Mouse (Mus musculus) cerebral cortex, adult 2 months (tissue): ENCODE results near the gene Nfrkb.

Experiments
- WGBS: fragments of 180-500 bp; shearing (Covaris S2); methylation state at CpG from one replicate; pipeline ENCODE4 v1.1.7; 2018; 5-methylcytosine and 5-hydroxymethylcytosine counted together

The Nfrkb gene

GRCm38 (mm10) chr9:31385947-31386354, at the start of gene Nfrkb:
TSS of gene Nfrkb (plus strand) at chr9:31386192.
- under 1% methylated on average over 44 of the region's 46 CpGs for WGBS

DNA sequence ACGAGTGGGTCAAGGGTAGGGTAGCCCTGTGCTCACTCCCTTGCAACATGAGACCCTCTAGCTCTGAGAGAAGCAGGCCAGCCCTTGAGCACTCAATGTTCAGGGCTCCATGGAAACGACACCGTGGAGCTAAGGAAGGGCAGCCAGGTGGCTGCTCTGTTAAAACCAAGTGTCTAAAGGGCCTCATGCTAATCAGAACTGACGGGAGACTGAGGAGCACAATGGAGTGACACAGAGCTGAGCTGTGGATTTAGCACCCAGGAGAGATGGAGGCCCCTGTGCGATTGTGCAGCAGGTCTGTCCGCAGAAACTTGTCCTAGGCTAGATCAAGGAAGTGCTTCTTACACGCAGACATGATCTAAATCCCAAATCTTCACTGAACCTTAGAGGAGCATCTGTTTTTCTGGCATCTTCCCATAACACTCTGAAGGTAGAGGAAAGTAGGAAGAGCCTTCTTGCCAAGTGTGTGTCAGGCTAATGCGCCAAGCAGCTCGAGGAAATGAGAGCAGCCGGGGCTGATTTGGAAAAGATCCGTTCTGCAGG, 41.6 kb upstream of the Nfrkb start:
- WGBS = 51% methylated on average over 11 of the region's 11 CpGs

GRCm38 (mm10) chr9:31346575-31347080, 39.4 kb upstream of the Nfrkb start:
- 78% methylated on average over 15 of the region's 15 CpGs for WGBS

DNA sequence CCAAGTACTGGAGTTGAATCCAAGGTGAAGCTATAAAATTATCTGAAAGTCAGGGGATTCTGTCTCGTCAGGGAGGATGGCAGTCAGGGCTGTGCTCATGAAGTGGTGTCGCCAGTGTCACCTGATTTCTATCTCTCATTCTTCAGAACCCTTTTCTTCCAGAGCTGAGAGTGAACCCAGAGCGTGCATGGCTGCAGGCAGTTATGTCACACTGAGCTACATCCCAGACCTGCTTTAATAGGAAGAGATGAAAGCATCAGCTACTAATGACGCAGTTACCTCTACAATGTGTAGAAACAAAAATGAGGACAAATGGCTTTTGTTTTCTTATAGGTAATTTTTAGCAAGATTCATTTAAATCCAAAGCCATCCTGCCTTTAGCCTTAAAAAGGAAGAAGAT, 37.5 kb upstream of the Nfrkb start:
- WGBS = 81% methylated on average over 4 of the region's 4 CpGs

DNA sequence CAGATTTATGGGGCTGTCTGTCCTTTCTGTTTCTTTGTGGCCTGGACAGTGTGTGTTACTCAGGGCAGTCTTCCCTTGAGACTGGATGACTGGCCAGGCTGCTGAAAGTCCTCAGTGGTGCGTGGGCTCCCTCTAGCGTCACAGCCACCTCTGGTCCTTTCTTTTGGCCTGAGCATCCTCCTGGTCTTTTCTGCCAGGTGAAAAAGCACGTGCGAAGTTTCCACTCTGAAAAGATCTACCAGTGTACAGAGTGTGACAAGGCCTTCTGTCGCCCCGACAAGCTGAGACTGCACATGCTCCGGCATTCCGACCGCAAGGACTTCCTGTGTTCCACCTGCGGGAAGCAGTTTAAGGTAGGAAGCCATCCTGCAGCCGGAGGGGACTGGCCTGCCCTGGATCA, 37.1 kb upstream of the Nfrkb start:
- WGBS = 68% methylated on average over 11 of the region's 11 CpGs

GRCm38 (mm10) chr9:31352716-31353115, 33.3 kb upstream of the Nfrkb start:
- 88% methylated on average over 2 of the region's 2 CpGs for WGBS

GRCm38 (mm10) chr9:31353518-31353917, 32.5 kb upstream of the Nfrkb start:
- WGBS = 91% methylated on average over 10 of the region's 10 CpGs

DNA sequence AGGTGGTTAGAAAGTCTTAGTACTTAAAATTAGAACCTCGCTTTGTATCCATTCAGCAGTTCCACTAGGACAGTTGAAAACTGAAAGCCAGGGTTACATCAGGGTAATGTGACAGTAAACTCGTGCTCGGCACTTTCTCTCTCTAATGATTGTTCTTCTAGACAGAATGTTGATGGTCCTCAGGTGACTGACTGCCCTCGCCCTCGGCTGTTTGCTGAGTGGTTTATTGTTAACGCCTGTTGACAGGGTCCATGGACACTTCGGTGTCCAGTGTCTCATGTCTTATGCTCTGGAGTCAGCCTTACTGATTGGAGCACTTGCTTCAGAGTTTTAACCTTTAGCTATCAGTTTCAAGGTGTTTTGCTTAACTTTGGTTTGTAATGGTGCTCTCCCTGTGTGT, 31.9 kb upstream of the Nfrkb start:
- 90% methylated on average over 7 of the region's 7 CpGs for WGBS

DNA sequence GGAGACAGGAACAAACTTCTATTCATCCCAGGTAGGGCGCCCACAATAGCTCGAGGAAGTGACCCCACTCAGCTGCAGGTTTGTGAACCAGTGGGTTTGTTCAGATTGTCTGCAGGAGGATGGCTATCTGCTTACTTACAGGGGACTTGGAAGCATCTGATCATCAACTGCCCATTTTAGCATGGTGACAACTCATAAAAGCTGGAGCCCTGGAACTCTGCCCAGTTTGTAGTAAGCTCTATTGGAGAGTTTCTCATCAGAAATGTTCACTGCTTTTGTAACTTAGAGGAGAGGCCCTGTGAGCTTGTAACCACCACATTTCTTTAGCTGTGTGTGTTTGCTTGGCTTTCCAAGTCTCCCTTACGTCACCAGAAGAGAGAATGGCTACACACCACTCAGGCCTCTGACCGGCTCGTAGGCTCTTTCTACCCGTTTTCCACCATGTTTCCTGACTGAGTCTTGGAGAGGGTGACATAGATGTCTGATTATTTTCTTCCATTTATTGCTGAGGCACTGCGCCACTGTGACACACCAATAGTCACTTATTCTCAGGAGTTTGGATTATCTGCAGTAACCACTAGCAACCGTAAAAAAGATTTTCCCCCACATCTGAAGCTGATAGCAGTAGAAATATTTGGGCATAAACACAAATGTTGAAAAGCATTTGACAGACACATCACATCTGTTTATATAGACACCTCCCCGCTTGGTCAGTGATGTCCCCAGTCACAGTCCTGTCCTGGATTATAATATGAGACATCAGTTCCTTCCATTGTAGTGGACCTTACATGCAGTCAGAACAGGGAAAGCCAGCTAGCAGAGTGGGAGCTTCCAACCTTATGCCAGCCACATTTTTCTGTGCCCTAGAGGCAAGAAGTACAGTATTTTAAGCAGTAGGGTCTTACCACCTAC, 22.0 kb upstream of the Nfrkb start:
- WGBS = 76% methylated on average over 9 of the region's 9 CpGs

- WGBS = 93% methylated on average over 8 of the region's 8 CpGs
Measured at GRCm38 (mm10) chr9:31365086-31365485, 20.9 kb upstream of the Nfrkb start.

DNA sequence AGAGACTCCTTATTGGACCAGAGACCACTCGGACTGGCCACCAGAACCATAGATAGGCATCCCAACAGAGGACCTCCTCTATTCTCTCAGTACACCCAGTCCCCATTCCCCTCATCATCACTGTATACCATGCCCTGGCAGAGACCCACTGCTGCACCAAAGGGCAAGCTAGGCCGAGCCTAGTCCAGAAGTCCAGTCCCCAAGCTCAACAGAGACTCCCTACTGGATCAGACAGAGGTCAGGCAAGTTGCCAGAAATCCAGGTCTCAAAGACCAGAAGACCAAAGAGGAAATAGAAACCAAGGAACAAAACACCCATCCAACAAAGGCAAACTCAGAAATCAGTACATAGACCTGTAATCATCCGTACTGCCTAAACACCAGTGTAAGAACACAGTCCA, 14.3 kb upstream of the Nfrkb start:
- 95% methylated on average over 3 of the region's 3 CpGs for WGBS

GRCm38 (mm10) chr9:31384786-31385499, 1.0 kb upstream of the Nfrkb start:
- WGBS = 60% methylated on average over 17 of the region's 17 CpGs

GRCm38 (mm10) chr9:31385500-31385869, 507 bp upstream of the Nfrkb start:
- 15% methylated on average over 4 of the region's 4 CpGs for WGBS

- WGBS = 6% methylated on average over 44 of the region's 44 CpGs
Measured at GRCm38 (mm10) chr9:31386368-31387180, 582 bp downstream of the Nfrkb start.

GRCm38 (mm10) chr9:31387206-31387605, 1.2 kb downstream of the Nfrkb start:
- WGBS = 88% methylated on average over 5 of the region's 5 CpGs

GRCm38 (mm10) chr9:31400441-31400840, 14.4 kb downstream of the Nfrkb start:
- 29% methylated on average over 4 of the region's 4 CpGs for WGBS

DNA sequence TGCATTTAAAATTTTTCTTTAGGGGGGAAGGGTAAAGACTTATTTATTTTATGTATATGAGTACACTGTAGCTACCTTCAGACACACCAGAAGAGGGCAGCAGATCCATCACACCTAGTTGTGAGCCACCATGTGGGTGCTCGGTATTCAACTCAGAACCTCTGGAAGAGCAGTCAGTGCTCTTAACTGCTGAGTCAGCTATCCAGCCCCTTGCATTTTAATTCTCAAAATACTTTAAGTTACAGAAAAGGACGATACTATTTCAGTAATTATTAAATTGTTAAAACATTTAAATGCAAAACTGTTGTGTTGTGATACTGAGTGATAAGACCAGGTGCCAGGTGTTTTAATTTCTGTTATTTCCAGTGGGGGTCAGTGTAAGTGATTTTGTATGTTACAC, 18.3 kb downstream of the Nfrkb start:
- WGBS = 66% methylated on average over 2 of the region's 2 CpGs

DNA sequence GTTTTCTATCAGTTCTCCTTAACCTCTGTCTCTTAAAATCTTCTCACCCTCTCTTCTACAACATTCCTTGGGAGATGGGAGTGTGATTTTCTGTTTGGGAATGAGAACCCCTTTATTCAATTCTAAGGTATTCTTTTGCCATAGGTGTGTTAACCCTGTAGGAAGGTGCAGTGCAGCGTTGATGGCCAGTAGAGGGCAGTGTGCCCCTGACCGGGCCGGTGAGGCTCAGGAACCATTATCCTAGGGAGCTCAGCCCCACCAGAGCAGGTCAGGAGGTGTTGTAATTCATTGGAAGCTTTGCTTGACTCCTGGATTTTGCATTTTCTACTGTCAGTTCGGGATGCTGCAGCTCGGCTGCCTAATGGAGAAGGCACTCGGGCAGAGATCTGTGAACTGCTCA, 19.2 kb downstream of the Nfrkb start:
- 65% methylated on average over 6 of the region's 6 CpGs for WGBS

GRCm38 (mm10) chr9:31412165-31412564, 26.2 kb downstream of the Nfrkb start:
- 81% methylated on average over 4 of the region's 4 CpGs for WGBS

GRCm38 (mm10) chr9:31418821-31419220, 32.8 kb downstream of the Nfrkb start:
- 65% methylated on average over 1 of the region's 1 CpGs for WGBS

DNA sequence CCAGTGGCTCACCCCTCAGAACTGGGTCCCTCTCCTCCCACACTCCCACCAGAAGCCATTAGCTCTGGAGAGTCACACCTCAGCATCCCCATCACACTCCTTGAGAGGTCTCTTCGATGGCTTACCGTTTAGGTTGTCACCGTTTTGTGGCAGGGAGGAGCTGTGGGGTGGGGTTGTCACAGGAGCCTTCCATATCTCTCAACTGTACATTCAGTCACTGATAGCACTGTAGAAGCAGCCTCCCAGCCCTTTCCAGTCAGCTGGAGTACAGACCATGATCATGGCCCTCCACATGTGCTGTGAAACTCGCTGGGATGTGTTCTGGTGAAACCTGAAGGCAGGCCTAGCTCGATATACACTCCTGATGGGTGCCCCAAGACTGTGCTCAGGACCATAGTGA, 36.2 kb downstream of the Nfrkb start:
- 84% methylated on average over 5 of the region's 5 CpGs for WGBS

DNA sequence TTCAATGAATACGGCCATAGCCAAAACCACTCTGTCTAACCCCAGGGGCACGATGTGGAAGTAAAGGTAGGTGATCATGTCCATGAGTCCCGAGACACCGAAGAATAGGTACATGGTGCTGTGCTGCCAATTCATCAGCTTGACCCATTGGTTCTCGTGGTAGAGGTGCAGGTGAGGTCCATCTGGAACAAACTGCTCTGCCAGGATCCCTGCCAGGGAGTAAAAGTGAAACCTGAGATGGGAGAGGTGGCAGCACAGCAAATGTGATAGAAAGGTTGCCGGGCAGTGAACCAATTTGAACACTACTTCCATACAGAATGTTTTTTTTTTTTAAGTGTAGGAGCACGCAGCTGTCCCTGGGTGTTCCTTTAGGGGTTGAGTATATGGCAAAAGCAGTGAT, 43.0 kb downstream of the Nfrkb start:
- 92% methylated on average over 7 of the region's 7 CpGs for WGBS
